Mouse (Mus musculus) embryonic facial prominence, embryonic 15.5 days (tissue): ENCODE measurements around the gene Shcbp1. TPM values are rescaled to one million over a fixed set of nuclear protein-coding genes. Genes with fewer than 3 reads are reported as not detected.

ENCODE experiments used
- polyA plus RNA-seq: library from polyadenylated mRNA; unstranded; fragments of >200 nt; fragmentation: Nextera tagmentation; extraction: Ambion mirVana; gene quantifications from 2 replicates; pipeline ENCODE4 v1.2.1, GENCODE M21; 2015

Shcbp1 gene
- polyA plus RNA-seq, 1 experiment from 2014 or later = 50.8 TPM

Other genes starting within 250 kb of the Shcbp1 start
- 11.3 and 11.9 TPM in 2 replicates for gene Zfp958, start 166.4 kb downstream of the Shcbp1 start, polyA plus RNA-seq